Mouse (Mus musculus): ENCODE data around the gene Gm48552. TPM values are rescaled to one million over a fixed set of nuclear protein-coding genes. Genes with fewer than 3 reads are reported as not detected.

The Gm48552 gene
- polyA plus RNA-seq, 1 experiment from 2014 or later = 3.8 TPM

- 26% methylated on average over 9 of the region's 9 CpGs for WGBS
- Histone ChIP-seq H3K36me3 (peaks cover 15% of the 10 kb centered on the region), H3K4me1 (peaks cover 19% of the 10 kb centered on the region), H3K4me3 (no peak overlapping the region), H3K9me3 (no peaks in the 10 kb centered on the region), H3K4me2 (replicated peaks) (no peak overlapping the region), H3K27me3 (peaks cover 8% of the 10 kb centered on the region; the same call in 1 of the 2 replicates), H3K27ac (no peak overlapping the region), H3K9ac (no peak overlapping the region)
- ATAC-seq (ENCODE audit: insufficient number of reproducible peaks, insufficient read depth, low FRiP score, low TSS enrichment) = no peak
Observed at GRCm38 (mm10) chr10:81351678-81352291, 37.0 kb upstream of the Gm48552 start.

GRCm38 (mm10) chr10:81354738-81355477, 33.9 kb upstream of the Gm48552 start:
- peaks cover 13% of the 10 kb centered on the region for H3K4me1 ChIP-seq
- no peak for ATAC-seq (ENCODE audit: insufficient number of reproducible peaks, insufficient read depth, low FRiP score, low TSS enrichment)
- no peak overlapping the region for H3K27ac ChIP-seq
- no peak overlapping the region for H3K4me2 ChIP-seq (replicated peaks)
- no peaks in the 10 kb centered on the region for H3K9me3 ChIP-seq
- no peaks in the 10 kb centered on the region for H3K36me3 ChIP-seq
- H3K9ac ChIP-seq = no peak overlapping the region
- 52% methylated on average over 9 of the region's 9 CpGs for WGBS
- H3K27me3 ChIP-seq = no peaks in the 10 kb centered on the region
- H3K4me3 ChIP-seq = no peak overlapping the region

- Histone ChIP-seq H3K9ac (no peak overlapping the region), H3K36me3 (no peaks in the 10 kb centered on the region), H3K4me1 (peaks cover 16% of the 10 kb centered on the region), H3K27ac (no peak overlapping the region), H3K27me3 (no peaks in the 10 kb centered on the region), H3K4me3 (no peak overlapping the region), H3K4me2 (replicated peaks) (no peak overlapping the region), H3K9me3 (no peaks in the 10 kb centered on the region)
- 73% methylated on average over 4 of the region's 4 CpGs for WGBS
- ATAC-seq (ENCODE audit: insufficient number of reproducible peaks, insufficient read depth, low FRiP score, low TSS enrichment) = no peak
Observed at GRCm38 (mm10) chr10:81355533-81355932, 33.3 kb upstream of the Gm48552 start.

- Histone ChIP-seq H3K4me1 (peaks cover 23% of the 10 kb centered on the region), H3K36me3 (peaks cover 6% of the 10 kb centered on the region; the same call in 1 of the 2 replicates), H3K9ac (no peak overlapping the region), H3K27me3 (no peaks in the 10 kb centered on the region), H3K27ac (no peak overlapping the region), H3K4me2 (replicated peaks) (peak overlapping the region; percentile 98; the same call in 1 of the 2 replicates), H3K9me3 (no peaks in the 10 kb centered on the region), H3K4me3 (no peak overlapping the region; the same call in 1 of the 2 replicates)
- WGBS = 59% methylated on average over 12 of the region's 12 CpGs
- ATAC-seq (ENCODE audit: insufficient number of reproducible peaks, insufficient read depth, low FRiP score, low TSS enrichment) = no peak
Observed at GRCm38 (mm10) chr10:81356352-81356990, 32.3 kb upstream of the Gm48552 start.

GRCm38 (mm10) chr10:81356991-81357844, 31.6 kb upstream of the Gm48552 start, which contains the start of gene Mfsd12:
Mfsd12 (plus strand) TSS chr10:81357491.
- peak within 1 kb of the TSS; percentile 75 for H3K9ac ChIP-seq
- H3K27me3 ChIP-seq = no peaks in the 10 kb centered on the region
- peaks cover 6% of the 10 kb centered on the region; the same call in 1 of the 2 replicates for H3K36me3 ChIP-seq
- peak; percentile 83 for ATAC-seq (ENCODE audit: insufficient number of reproducible peaks, insufficient read depth, low FRiP score, low TSS enrichment)
- peaks cover 23% of the 10 kb centered on the region for H3K4me1 ChIP-seq
- H3K9me3 ChIP-seq = no peaks in the 10 kb centered on the region
- no peak within 1 kb of the TSS for H3K27ac ChIP-seq
- WGBS = 3% methylated on average over 72 of the region's 79 CpGs
- H3K4me2 ChIP-seq (replicated peaks) = peak within 1 kb of the TSS; percentile 98
- peak within 1 kb of the TSS; percentile 74 for H3K4me3 ChIP-seq

- ATAC-seq (ENCODE audit: insufficient number of reproducible peaks, insufficient read depth, low FRiP score, low TSS enrichment) = no peak; the same call in 1 of the 2 replicates
- peaks cover 6% of the 10 kb centered on the region; the same call in 1 of the 2 replicates for H3K36me3 ChIP-seq
- peak overlapping the region; percentile 75 for H3K9ac ChIP-seq
- no peaks in the 10 kb centered on the region for H3K9me3 ChIP-seq
- 24% methylated on average over 4 of the region's 4 CpGs for WGBS
- H3K4me1 ChIP-seq = peaks cover 25% of the 10 kb centered on the region
- H3K27me3 ChIP-seq = peaks cover 6% of the 10 kb centered on the region
- H3K4me3 ChIP-seq = peak overlapping the region; percentile 74
- no peak overlapping the region for H3K27ac ChIP-seq
- peak overlapping the region; percentile 98 for H3K4me2 ChIP-seq (replicated peaks)
Observed at GRCm38 (mm10) chr10:81358209-81358608, 30.6 kb upstream of the Gm48552 start.

GRCm38 (mm10) chr10:81358841-81359240, 30.0 kb upstream of the Gm48552 start:
- no peaks in the 10 kb centered on the region for H3K9me3 ChIP-seq
- H3K4me1 ChIP-seq = peaks cover 32% of the 10 kb centered on the region
- WGBS = 63% methylated on average over 1 of the region's 1 CpGs
- peaks cover 6% of the 10 kb centered on the region; the same call in 1 of the 2 replicates for H3K36me3 ChIP-seq
- no peak for ATAC-seq (ENCODE audit: insufficient number of reproducible peaks, insufficient read depth, low FRiP score, low TSS enrichment)
- H3K9ac ChIP-seq = no peak overlapping the region
- H3K27ac ChIP-seq = no peak overlapping the region
- H3K4me3 ChIP-seq = no peak overlapping the region
- peaks cover 12% of the 10 kb centered on the region for H3K27me3 ChIP-seq
- peak overlapping the region; percentile 98 for H3K4me2 ChIP-seq (replicated peaks)

- Histone ChIP-seq H3K9ac (no peak overlapping the region), H3K36me3 (peaks cover 7% of the 10 kb centered on the region; the same call in 1 of the 2 replicates), H3K4me1 (peaks cover 45% of the 10 kb centered on the region), H3K27me3 (peaks cover 30% of the 10 kb centered on the region), H3K4me2 (replicated peaks) (no peak overlapping the region), H3K27ac (no peak overlapping the region), H3K9me3 (no peaks in the 10 kb centered on the region), H3K4me3 (no peak overlapping the region)
- ATAC-seq (ENCODE audit: insufficient number of reproducible peaks, insufficient read depth, low FRiP score, low TSS enrichment) = no peak
- WGBS = 65% methylated on average over 8 of the region's 8 CpGs
Observed at GRCm38 (mm10) chr10:81360721-81361120, 28.1 kb upstream of the Gm48552 start.

- peaks cover 45% of the 10 kb centered on the region for H3K4me1 ChIP-seq
Observed at GRCm38 (mm10) chr10:81362336-81362949, 26.4 kb upstream of the Gm48552 start.

GRCm38 (mm10) chr10:81363436-81364346, 25.1 kb upstream of the Gm48552 start:
- Histone ChIP-seq H3K4me2 (replicated peaks) (peak overlapping the region; percentile 49), H3K4me1 (peaks cover 36% of the 10 kb centered on the region), H3K27me3 (peaks cover 35% of the 10 kb centered on the region), H3K9me3 (no peaks in the 10 kb centered on the region), H3K27ac (no peak overlapping the region), H3K36me3 (peaks cover 37% of the 10 kb centered on the region), H3K4me3 (peak overlapping the region; percentile 25), H3K9ac (peak overlapping the region; percentile 49)
- ATAC-seq (ENCODE audit: insufficient number of reproducible peaks, insufficient read depth, low FRiP score, low TSS enrichment) = no peak
- 10% methylated on average over 51 of the region's 54 CpGs for WGBS

More at GRCm38 (mm10) chr10:81362336-81362949, 26.4 kb upstream of the Gm48552 start:
- Histone ChIP-seq H3K27ac (no peak overlapping the region), H3K4me2 (replicated peaks) (no peak overlapping the region), H3K9ac (no peak overlapping the region), H3K27me3 (peaks cover 35% of the 10 kb centered on the region), H3K36me3 (peaks cover 24% of the 10 kb centered on the region), H3K9me3 (no peaks in the 10 kb centered on the region), H3K4me3 (no peak overlapping the region)
- WGBS = 74% methylated on average over 12 of the region's 12 CpGs
- no peak for ATAC-seq (ENCODE audit: insufficient number of reproducible peaks, insufficient read depth, low FRiP score, low TSS enrichment)

All from embryonic facial prominence, embryonic 12.5 days (tissue).